22 mouse cellular contexts compared by ENCODE assay signal in the genomic region with DNA sequence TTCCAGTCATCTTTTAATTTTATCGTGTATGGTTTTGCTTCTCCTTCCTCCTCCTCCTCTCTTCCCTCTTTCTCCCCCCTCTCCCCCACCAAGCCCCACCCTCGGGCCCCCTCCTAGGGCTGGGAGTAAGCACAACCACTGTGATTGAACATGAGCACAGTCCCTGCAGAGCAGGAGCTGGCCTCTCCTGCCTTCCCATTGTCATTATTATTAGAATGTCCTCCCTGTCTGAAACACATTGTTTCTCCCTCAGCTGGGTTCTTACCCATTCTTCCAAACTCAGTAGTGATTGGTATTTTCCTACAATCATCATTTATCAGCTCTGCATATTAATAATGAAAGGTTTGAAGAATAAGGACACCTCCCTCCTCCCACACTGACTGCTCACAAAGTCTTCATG.
"Had no signal": no experiment of that assay in that cellular context is flagged by ENCODE, and none has a peak within 500 bp of the region (broad histone marks: within the 10 kb centered on the region; RNA-seq: fewer than 3 reads in every experiment).

No protein-coding gene starts in this region.

- H3K27me3 ChIP-seq: limb, embryonic 12.5 days; limb, embryonic 15.5 days; megakaryocyte, embryonic 14.5 days; midbrain, embryonic 12.5 days; midbrain, embryonic 15.5 days; neural tube, embryonic 13.5 days; stomach, embryonic 15.5 days had no signal

- H3K4me2 ChIP-seq: limb, embryonic 12.5 days; limb, embryonic 15.5 days; liver, embryonic 11.5 days; lung, embryonic 14.5 days; midbrain, embryonic 12.5 days; midbrain, embryonic 15.5 days; neural tube, embryonic 13.5 days; stomach, embryonic 15.5 days had no signal

- ATAC-seq: liver, postnatal 0 days; lung, postnatal 0 days; midbrain, embryonic 15.5 days had no signal

- DNase-seq: kidney, adult 9 months; kidney, postnatal 14 days; left cerebral cortex, postnatal 4 days; liver, postnatal 0 days; lung, embryonic 14.5 days; retina, postnatal 1 day; right cerebral cortex, postnatal 25 days; spleen, adult 18-20 months; thymus, adult 2 months; thymus, postnatal 14 days; thymus, postnatal 4 days had no signal

- H3K4me1 ChIP-seq: limb, embryonic 12.5 days; limb, embryonic 15.5 days; midbrain, embryonic 15.5 days; neural tube, embryonic 13.5 days; stomach, embryonic 15.5 days had no signal

- H3K36me3 ChIP-seq: limb, embryonic 15.5 days; midbrain, embryonic 12.5 days; midbrain, embryonic 15.5 days; neural tube, embryonic 13.5 days; stomach, embryonic 15.5 days had no signal

- H3K9me3 ChIP-seq: limb, embryonic 12.5 days; limb, embryonic 15.5 days; megakaryocyte, embryonic 14.5 days; midbrain, embryonic 12.5 days; midbrain, embryonic 15.5 days; neural tube, embryonic 13.5 days; stomach, embryonic 15.5 days had no signal

- H3K4me3 ChIP-seq: limb, embryonic 12.5 days; limb, embryonic 15.5 days; megakaryocyte, embryonic 14.5 days; midbrain, embryonic 12.5 days; midbrain, embryonic 15.5 days; myocyte; neural tube, embryonic 13.5 days; stomach, embryonic 15.5 days had no signal

- H3K9ac ChIP-seq: limb, embryonic 12.5 days; limb, embryonic 15.5 days; liver, embryonic 14.5 days; liver, postnatal 0 days; lung, embryonic 14.5 days; midbrain, embryonic 12.5 days; midbrain, embryonic 15.5 days; neural tube, embryonic 13.5 days; stomach, embryonic 15.5 days had no signal

- H3K27ac ChIP-seq: limb, embryonic 12.5 days; limb, embryonic 15.5 days; liver, embryonic 14.5 days; midbrain, embryonic 12.5 days; midbrain, embryonic 15.5 days; neural tube, embryonic 13.5 days; stomach, embryonic 15.5 days had no signal
